Mouse (Mus musculus): ENCODE results near the gene Rgs5.

Gene Rgs5

GRCm38 (mm10) chr1:169721836-169722235 lies 66.5 kb downstream of the Rgs5 start:
- no peak for DNase-seq (ENCODE audit: inconsistent ontology term)

GRCm38 (mm10) chr1:169726319-169726718 lies 71.0 kb downstream of the Rgs5 start:
- DNase-seq (ENCODE audit: inconsistent ontology term) = no peak

GRCm38 (mm10) chr1:169730599-169731100 lies 75.3 kb downstream of the Rgs5 start:
- no peak for DNase-seq (ENCODE audit: inconsistent ontology term)

GRCm38 (mm10) chr1:169736139-169736538 lies 80.8 kb downstream of the Rgs5 start:
- DNase-seq (ENCODE audit: inconsistent ontology term) = no peak

- DNase-seq (ENCODE audit: inconsistent ontology term) = no peak
Measured at GRCm38 (mm10) chr1:169737231-169737630, 81.9 kb downstream of the Rgs5 start.

GRCm38 (mm10) chr1:169741147-169741546 lies 85.8 kb downstream of the Rgs5 start:
- no peak for DNase-seq (ENCODE audit: inconsistent ontology term)

Data from Muller cell, postnatal 12 days (primary cell).